ENCODE assay signal across 19 mouse cellular contexts in the genomic region with DNA sequence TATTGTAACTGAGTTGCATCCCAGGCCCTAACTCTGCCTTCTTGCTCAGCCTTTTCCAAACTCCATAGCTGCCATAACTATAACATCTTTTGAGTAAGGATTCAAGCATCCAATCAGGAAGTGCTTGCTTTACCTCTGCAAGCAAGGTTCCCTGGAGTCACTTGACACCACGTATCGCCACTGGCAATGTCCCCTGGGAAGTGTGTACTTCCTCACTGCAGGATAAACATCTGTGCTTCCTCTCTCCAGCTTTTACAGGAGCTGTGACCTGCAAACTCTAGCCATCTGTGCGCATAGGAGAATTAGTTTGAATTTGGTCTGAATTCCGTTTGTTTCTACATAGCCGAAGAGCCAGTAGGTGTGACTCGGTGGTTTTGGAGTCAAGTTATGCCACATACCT. TPM values are rescaled to one million over a fixed set of nuclear protein-coding genes. Genes with fewer than 3 reads are reported as not detected.
DNase-seq lines count a peak whose midpoint lies in the region; ATAC-seq and TF ChIP-seq lines count a peak whose summit lies in the region.
"Had no signal": no experiment of that assay in that cellular context is flagged by ENCODE, and none has a peak within 500 bp of the region (broad histone marks: within the 10 kb centered on the region; RNA-seq: fewer than 3 reads in every experiment).

No protein-coding gene starts in this region.

- H3K27me3 ChIP-seq in intestine, embryonic 15.5 days (replicated peaks), result no peaks in the 10 kb centered on the region
- no peaks in the 10 kb centered on the region for H3K27me3 ChIP-seq in intestine, postnatal 0 days (replicated peaks; ENCODE audit: control insufficient read depth, insufficient read depth, low read length)
- H3K27me3 ChIP-seq in embryonic facial prominence, embryonic 11.5 days (ENCODE audit: control insufficient read depth, insufficient read depth, low read length), result no peaks in the 10 kb centered on the region
- H3K27me3 ChIP-seq in limb, embryonic 13.5 days, result no peaks in the 10 kb centered on the region
- H3K27me3 ChIP-seq: lung, embryonic 15.5 days had no signal

- H3K36me3 ChIP-seq in intestine, embryonic 15.5 days, result no peaks in the 10 kb centered on the region
- H3K36me3 ChIP-seq in intestine, postnatal 0 days (ENCODE audit: control insufficient read depth, insufficient read depth), result no peaks in the 10 kb centered on the region
- no peaks in the 10 kb centered on the region for H3K36me3 ChIP-seq in embryonic facial prominence, embryonic 11.5 days (replicated peaks; ENCODE audit: control insufficient read depth, insufficient read depth, low read depth, low read length)
- no peaks in the 10 kb centered on the region for H3K36me3 ChIP-seq in limb, embryonic 13.5 days
- H3K36me3 ChIP-seq: forebrain, embryonic 10.5 days; G1E; heart, embryonic 10.5 days; lung, embryonic 15.5 days had no signal

- no peak overlapping the region for H3K4me2 ChIP-seq in intestine, embryonic 15.5 days (replicated peaks)
- no peak overlapping the region for H3K4me2 ChIP-seq in intestine, postnatal 0 days (replicated peaks; ENCODE audit: low read depth)
- H3K4me2 ChIP-seq in embryonic facial prominence, embryonic 11.5 days (ENCODE audit: low read depth, low read length), result no peak overlapping the region
- H3K4me2 ChIP-seq in limb, embryonic 13.5 days (replicated peaks), result peak overlapping the region; percentile 31; the same call in 1 of the 2 replicates
- H3K4me2 ChIP-seq: liver, embryonic 11.5 days; lung, embryonic 15.5 days had no signal

- H3K9me3 ChIP-seq in intestine, embryonic 15.5 days, result no peaks in the 10 kb centered on the region
- H3K9me3 ChIP-seq in intestine, postnatal 0 days (ENCODE audit: control insufficient read depth), result no peaks in the 10 kb centered on the region
- H3K9me3 ChIP-seq in embryonic facial prominence, embryonic 11.5 days (replicated peaks; ENCODE audit: control insufficient read depth, low read length), result no peaks in the 10 kb centered on the region
- no peaks in the 10 kb centered on the region for H3K9me3 ChIP-seq in limb, embryonic 13.5 days
- H3K9me3 ChIP-seq: forebrain, embryonic 10.5 days; heart, embryonic 10.5 days; lung, embryonic 15.5 days had no signal

- WGBS in intestine, embryonic 15.5 days, result 43% methylated on average over 6 of the region's 6 CpGs
- WGBS in intestine, postnatal 0 days, result 53% methylated on average over 6 of the region's 6 CpGs
- 14% methylated on average over 6 of the region's 6 CpGs for WGBS in embryonic facial prominence, embryonic 11.5 days
- 9% methylated on average over 6 of the region's 6 CpGs for WGBS in limb, embryonic 13.5 days

- H3K27ac ChIP-seq in intestine, embryonic 15.5 days, result no peak overlapping the region
- no peak overlapping the region for H3K27ac ChIP-seq in intestine, postnatal 0 days (ENCODE audit: low read depth, low read length)
- no peak overlapping the region for H3K27ac ChIP-seq in embryonic facial prominence, embryonic 11.5 days (replicated peaks; ENCODE audit: low read depth, low read length)
- H3K27ac ChIP-seq in limb, embryonic 13.5 days, result peak overlapping the region; percentile 33; the same call in 1 of the 2 replicates
- H3K27ac ChIP-seq: forebrain, embryonic 10.5 days; heart, embryonic 10.5 days; lung, embryonic 15.5 days had no signal

- H3K9ac ChIP-seq in intestine, embryonic 15.5 days, result no peak overlapping the region
- no peak overlapping the region for H3K9ac ChIP-seq in intestine, postnatal 0 days (ENCODE audit: low read depth, low read length)
- H3K9ac ChIP-seq in embryonic facial prominence, embryonic 11.5 days (replicated peaks; ENCODE audit: low read length), result no peak overlapping the region
- no peak overlapping the region for H3K9ac ChIP-seq in limb, embryonic 13.5 days
- H3K9ac ChIP-seq: lung, embryonic 15.5 days had no signal

- no peak overlapping the region for H3K4me3 ChIP-seq in intestine, embryonic 15.5 days (replicated peaks)
- no peak overlapping the region for H3K4me3 ChIP-seq in intestine, postnatal 0 days (ENCODE audit: low read depth, low read length)
- H3K4me3 ChIP-seq in embryonic facial prominence, embryonic 11.5 days (ENCODE audit: low read depth, low read length), result no peak overlapping the region
- no peak overlapping the region for H3K4me3 ChIP-seq in limb, embryonic 13.5 days
- H3K4me3 ChIP-seq: forebrain, embryonic 10.5 days; heart, embryonic 10.5 days; left cerebral cortex, adult 2 months; lung, embryonic 15.5 days had no signal

- no peak for TF ChIP-seq CTCF in intestine, postnatal 0 days (IDR thresholded peaks at IDR 0.05; ENCODE audit: low read depth)
- no peak for TF ChIP-seq CTCF in brain, embryonic 14.5 days (IDR thresholded peaks at IDR 0.05; ENCODE audit: borderline replicate concordance, extremely low read depth, insufficient read depth, insufficient read length)

- ATAC-seq in intestine, embryonic 15.5 days, result peak; percentile 36; the same call in 1 of the 2 replicates
- ATAC-seq in intestine, postnatal 0 days, result no peak
- no peak for ATAC-seq in embryonic facial prominence, embryonic 11.5 days (replicated peaks; ENCODE audit: insufficient number of reproducible peaks, low FRiP score, low TSS enrichment, low read depth)
- no peak for ATAC-seq in limb, embryonic 13.5 days (ENCODE audit: low FRiP score, low read depth)
- ATAC-seq: inflammation-experienced regulatory T-cells, adult 6 months had no signal

- peak; percentile 38 for DNase-seq in brain, embryonic 14.5 days (ENCODE audit: low read depth)
- peak; percentile 68 for DNase-seq in embryonic facial prominence, embryonic 11.5 days (ENCODE audit: low spot score)
- no peak for DNase-seq in adrenal gland, postnatal 10 days
- no peak for DNase-seq in T-cell, adult 2 months (ENCODE audit: low spot score)
- DNase-seq: adrenal gland, adult 2 months; cerebellum, adult 18-20 months; gastrocnemius, postnatal 25 days; heart, postnatal 36 days; thymus, adult 18-20 months had no signal

- no peak for TF ChIP-seq POLR2A in brain, embryonic 14.5 days (IDR thresholded peaks at IDR 0.05; ENCODE audit: borderline replicate concordance, extremely low read depth, insufficient read depth, insufficient read length, poor library complexity, severe bottlenecking)

- H3K4me1 ChIP-seq in intestine, embryonic 15.5 days (replicated peaks), result 0 out of 2 replicates have a peak, but pooled peaks cover 3% of the 10 kb centered on the region
- 0 out of 2 replicates have a peak, but pooled peaks cover 3% of the 10 kb centered on the region for H3K4me1 ChIP-seq in intestine, postnatal 0 days (replicated peaks; ENCODE audit: control insufficient read depth, insufficient read depth, low read length)
- no peaks in the 10 kb centered on the region for H3K4me1 ChIP-seq in embryonic facial prominence, embryonic 11.5 days (ENCODE audit: control insufficient read depth, insufficient read depth, low read length)
- peaks cover 16% of the 10 kb centered on the region for H3K4me1 ChIP-seq in limb, embryonic 13.5 days
- H3K4me1 ChIP-seq: lung, embryonic 15.5 days had no signal

RNA-seq across cellular contexts. Expression of gene Sestd1, which starts 43.3 kb away (rescaled TPM):
- 15.8 and 17.3 TPM in 2 replicates for polyA plus RNA-seq in intestine, embryonic 15.5 days (2015; fragmentation: Nextera tagmentation; extraction: Ambion mirVana)
- polyA plus RNA-seq in intestine, postnatal 0 days (2015; fragmentation: Nextera tagmentation; extraction: Ambion mirVana), result 10.8 and 11.2 TPM in 2 replicates
- 46.6 and 60.2 TPM in 2 replicates for polyA plus RNA-seq in brain, embryonic 14.5 days (2012; rRNA removed)
- polyA plus RNA-seq in embryonic facial prominence, embryonic 11.5 days (2014; fragmentation: Nextera tagmentation; extraction: Ambion mirVana), result 24.3 and 26.7 TPM in 2 replicates
- 19.1 and 19.5 TPM in 2 replicates for polyA plus RNA-seq in limb, embryonic 13.5 days (2015; fragmentation: Nextera tagmentation; extraction: Ambion mirVana)
- total RNA-seq in adrenal gland, postnatal 10 days (2021), result 10 to 100 TPM; 15.9 to 19.3 TPM

Comparison
In these comparisons a context has a peak if more than half of its experiments do, and no peak if none do; other contexts are left out.
1. DNase-seq: peak in brain, embryonic 14.5 days (single experiment) and embryonic facial prominence, embryonic 11.5 days (single experiment); none in adrenal gland, postnatal 10 days (single experiment) and T-cell, adult 2 months (single experiment).